Comparison of ENCODE assay signal across 14 mouse cellular contexts in the genomic region with DNA sequence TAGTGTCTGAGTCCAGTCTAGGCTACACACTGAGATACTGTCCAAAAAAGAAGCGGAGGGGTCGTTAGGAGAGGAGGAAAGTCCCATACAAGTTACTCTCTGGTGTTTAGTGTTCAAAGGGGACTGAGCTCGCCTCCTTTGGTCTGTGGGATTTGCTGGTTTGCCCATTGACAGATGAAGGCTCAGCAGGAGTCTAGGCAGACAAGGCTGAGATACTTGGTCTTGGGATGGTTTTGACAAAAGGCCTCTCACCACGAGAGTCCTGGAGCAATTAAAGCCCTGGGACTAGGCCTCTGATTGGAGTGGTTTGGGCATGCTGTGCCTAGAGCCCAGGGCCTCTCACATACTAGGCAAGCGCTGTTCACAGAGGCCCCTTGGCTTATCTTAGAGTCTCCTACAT. TPM values are rescaled to one million over a fixed set of nuclear protein-coding genes. Genes with fewer than 3 reads are reported as not detected.
A peak's percentile ranks its signal among the peaks of the same experiment; 100 is the strongest.
DNase-seq lines count a peak whose midpoint lies in the region; ATAC-seq and TF ChIP-seq lines count a peak whose summit lies in the region.
"Had no signal": no experiment of that assay in that cellular context is flagged by ENCODE, and none has a peak within 500 bp of the region (broad histone marks: within the 10 kb centered on the region; RNA-seq: fewer than 3 reads in every experiment).

No protein-coding gene starts in this region.

- no peak for TF ChIP-seq POLR2A in thymus, adult 2 months (IDR thresholded peaks at IDR 0.05; ENCODE audit: control insufficient read depth, extremely low read depth, insufficient read depth, low read length, poor library complexity)

- 39% methylated on average over 5 of the region's 5 CpGs for WGBS in hindbrain, postnatal 0 days
- WGBS in hindbrain, embryonic 16.5 days: 46% methylated on average over 5 of the region's 5 CpGs
- 71% methylated on average over 5 of the region's 5 CpGs for WGBS in thymus, adult 2 months
- 26% methylated on average over 5 of the region's 5 CpGs for whole genome bisulfite sequencing in forebrain, embryonic 15.5 days
- 40% methylated on average over 5 of the region's 5 CpGs for WGBS in neural tube, embryonic 15.5 days

- DNase-seq in hindbrain, postnatal 0 days (ENCODE audit: low spot score): no peak
- DNase-seq in thymus, adult 2 months: no peak
- DNase-seq in thymus, postnatal 25 days: no peak
- DNase-seq in embryo, embryonic 11 days: no peak
- DNase-seq in gastrocnemius, postnatal 25 days: no peak
- DNase-seq: adrenal gland, postnatal 10 days; gastrocnemius, postnatal 14 days; retina, postnatal 1 day had no signal

- no peak overlapping the region for H3K4me2 ChIP-seq in hindbrain, postnatal 0 days (ENCODE audit: low read depth, low read length)
- no peak overlapping the region for H3K4me2 ChIP-seq in hindbrain, embryonic 16.5 days (ENCODE audit: low read length)
- H3K4me2 ChIP-seq in forebrain, embryonic 15.5 days (replicated peaks): no peak overlapping the region
- no peak overlapping the region for H3K4me2 ChIP-seq in neural tube, embryonic 15.5 days
- H3K4me2 ChIP-seq: limb, embryonic 13.5 days had no signal

- ATAC-seq in hindbrain, postnatal 0 days: no peak
- ATAC-seq in hindbrain, embryonic 16.5 days: no peak
- ATAC-seq in forebrain, embryonic 15.5 days (replicated peaks): no peak
- ATAC-seq in neural tube, embryonic 15.5 days (ENCODE audit: low FRiP score): 0 out of 2 replicates have a peak, but pooled peaks have one; percentile 4
- ATAC-seq: intestine, postnatal 0 days; Patski had no signal

- TF ChIP-seq CTCF in hindbrain, postnatal 0 days (IDR thresholded peaks at IDR 0.05; ENCODE audit: low read depth): no peak
- no peak for TF ChIP-seq CTCF in thymus, adult 2 months (IDR thresholded peaks at IDR 0.05; ENCODE audit: borderline replicate concordance, control insufficient read depth, extremely low read depth, insufficient read depth, low read length, poor library complexity)

- H3K9me3 ChIP-seq in hindbrain, postnatal 0 days (ENCODE audit: low read length): no peaks in the 10 kb centered on the region
- H3K9me3 ChIP-seq in hindbrain, embryonic 16.5 days (ENCODE audit: control insufficient read depth, low read length): no peaks in the 10 kb centered on the region
- H3K9me3 ChIP-seq in forebrain, embryonic 15.5 days: no peaks in the 10 kb centered on the region
- no peaks in the 10 kb centered on the region for H3K9me3 ChIP-seq in neural tube, embryonic 15.5 days (replicated peaks)
- H3K9me3 ChIP-seq: limb, embryonic 13.5 days had no signal

- H3K36me3 ChIP-seq in hindbrain, postnatal 0 days (ENCODE audit: insufficient read depth, low read length): peaks cover 16% of the 10 kb centered on the region; the same call in 1 of the 2 replicates
- H3K36me3 ChIP-seq in hindbrain, embryonic 16.5 days (ENCODE audit: control insufficient read depth, insufficient read depth, low read length): peaks cover 11% of the 10 kb centered on the region
- H3K36me3 ChIP-seq in thymus, adult 2 months (ENCODE audit: control insufficient read depth, insufficient read depth, low read length): peaks cover 5% of the 10 kb centered on the region; the same call in 1 of the 2 replicates
- peaks cover 20% of the 10 kb centered on the region for H3K36me3 ChIP-seq in forebrain, embryonic 15.5 days
- H3K36me3 ChIP-seq in neural tube, embryonic 15.5 days: peaks cover 31% of the 10 kb centered on the region

- H3K27ac ChIP-seq in hindbrain, postnatal 0 days: peak overlapping the region; percentile 45; the same call in 1 of the 2 replicates
- H3K27ac ChIP-seq in hindbrain, embryonic 16.5 days (ENCODE audit: low read depth, low read length): no peak overlapping the region
- H3K27ac ChIP-seq in thymus, adult 2 months (ENCODE audit: control insufficient read depth, insufficient read depth, low read length): peak overlapping the region; percentile 21; the same call in 1 of the 2 replicates
- H3K27ac ChIP-seq in forebrain, embryonic 15.5 days (replicated peaks): peak overlapping the region; percentile 10; the same call in 1 of the 2 replicates
- H3K27ac ChIP-seq in neural tube, embryonic 15.5 days (replicated peaks): no peak overlapping the region
- H3K27ac ChIP-seq: limb, embryonic 13.5 days had no signal

- H3K4me3 ChIP-seq in hindbrain, postnatal 0 days (ENCODE audit: low read length): no peak overlapping the region
- no peak overlapping the region for H3K4me3 ChIP-seq in hindbrain, embryonic 16.5 days (ENCODE audit: low read length)
- no peak overlapping the region for H3K4me3 ChIP-seq in thymus, adult 2 months (ENCODE audit: control insufficient read depth, insufficient read depth, low read length)
- no peak overlapping the region for H3K4me3 ChIP-seq in forebrain, embryonic 15.5 days
- no peak overlapping the region for H3K4me3 ChIP-seq in neural tube, embryonic 15.5 days (replicated peaks)
- H3K4me3 ChIP-seq: limb, embryonic 13.5 days had no signal

- no peaks in the 10 kb centered on the region for H3K4me1 ChIP-seq in hindbrain, postnatal 0 days (ENCODE audit: insufficient read depth, low read length)
- H3K4me1 ChIP-seq in hindbrain, embryonic 16.5 days (ENCODE audit: control insufficient read depth, insufficient read depth, low read depth, low read length): no peaks in the 10 kb centered on the region
- peaks cover 17% of the 10 kb centered on the region for H3K4me1 ChIP-seq in thymus, adult 2 months (replicated peaks; ENCODE audit: control insufficient read depth, insufficient read depth, low read length)
- H3K4me1 ChIP-seq in forebrain, embryonic 15.5 days: no peaks in the 10 kb centered on the region; the same call in 1 of the 2 replicates
- no peaks in the 10 kb centered on the region for H3K4me1 ChIP-seq in neural tube, embryonic 15.5 days
- H3K4me1 ChIP-seq: limb, embryonic 13.5 days had no signal

- H3K27me3 ChIP-seq in hindbrain, postnatal 0 days (ENCODE audit: insufficient read depth, low read length): no peaks in the 10 kb centered on the region
- no peaks in the 10 kb centered on the region for H3K27me3 ChIP-seq in hindbrain, embryonic 16.5 days (replicated peaks; ENCODE audit: control insufficient read depth, insufficient read depth, low read length)
- no peaks in the 10 kb centered on the region for H3K27me3 ChIP-seq in thymus, adult 2 months (ENCODE audit: control insufficient read depth, insufficient read depth, low read length)
- H3K27me3 ChIP-seq in forebrain, embryonic 15.5 days: no peaks in the 10 kb centered on the region
- H3K27me3 ChIP-seq in neural tube, embryonic 15.5 days (replicated peaks): no peaks in the 10 kb centered on the region
- H3K27me3 ChIP-seq: limb, embryonic 13.5 days; Patski had no signal

- no peak overlapping the region for H3K9ac ChIP-seq in hindbrain, postnatal 0 days (replicated peaks; ENCODE audit: low read length)
- no peak overlapping the region for H3K9ac ChIP-seq in hindbrain, embryonic 16.5 days (ENCODE audit: low read depth, low read length)
- H3K9ac ChIP-seq in forebrain, embryonic 15.5 days (replicated peaks): no peak overlapping the region
- no peak overlapping the region for H3K9ac ChIP-seq in neural tube, embryonic 15.5 days (replicated peaks)
- H3K9ac ChIP-seq: limb, embryonic 13.5 days had no signal

RNA-seq across cellular contexts. Expression of a gene that starts 14.3 kb away (rescaled TPM):
- 40.3 and 42.3 TPM in 2 replicates for total RNA-seq in hindbrain, postnatal 0 days (2014; rRNA removed)
- polyA plus RNA-seq in hindbrain, postnatal 0 days (2015; fragmentation: Nextera tagmentation; extraction: Ambion mirVana): 20.4 and 21.2 TPM in 2 replicates
- 24.4 and 24.7 TPM in 2 replicates for polyA plus RNA-seq in hindbrain, embryonic 16.5 days (2015; fragmentation: Nextera tagmentation; extraction: Ambion mirVana)
- 60.6 and 67.6 TPM in 2 replicates for polyA plus RNA-seq in thymus, adult 2 months (2012; rRNA removed)
- polyA plus RNA-seq in forebrain, embryonic 15.5 days (2015; fragmentation: Nextera tagmentation; extraction: Ambion mirVana): 52.5 and 55.7 TPM in 2 replicates
- 22.7 and 30.1 TPM in 2 replicates for polyA plus RNA-seq in neural tube, embryonic 15.5 days (2015; fragmentation: Nextera tagmentation; extraction: Ambion mirVana)
- total RNA-seq in gastrocnemius, postnatal 25 days (2021): 1 to 10 TPM; 3.0 to 4.7 TPM

RNA-seq across cellular contexts. Expression of a gene that starts 34.0 kb away (rescaled TPM):
- 36.4 and 53.8 TPM in 2 replicates for total RNA-seq in hindbrain, postnatal 0 days (2014; rRNA removed)
- 40.4 and 47.5 TPM in 2 replicates for polyA plus RNA-seq in hindbrain, postnatal 0 days (2015; fragmentation: Nextera tagmentation; extraction: Ambion mirVana)
- 42.0 and 42.8 TPM in 2 replicates for polyA plus RNA-seq in hindbrain, embryonic 16.5 days (2015; fragmentation: Nextera tagmentation; extraction: Ambion mirVana)
- polyA plus RNA-seq in thymus, adult 2 months (2012; rRNA removed): 72.1 and 75.4 TPM in 2 replicates
- polyA plus RNA-seq in forebrain, embryonic 15.5 days (2015; fragmentation: Nextera tagmentation; extraction: Ambion mirVana): 52.2 and 53.8 TPM in 2 replicates
- 42.2 and 46.7 TPM in 2 replicates for polyA plus RNA-seq in neural tube, embryonic 15.5 days (2015; fragmentation: Nextera tagmentation; extraction: Ambion mirVana)
- total RNA-seq in gastrocnemius, postnatal 25 days (2021): 10 to 100 TPM; 26.9 to 30.7 TPM

RNA-seq across cellular contexts. Expression of a gene that starts 34.0 kb away (rescaled TPM):
- total RNA-seq in hindbrain, postnatal 0 days (2014; rRNA removed): 126 and 159 TPM in 2 replicates
- polyA plus RNA-seq in hindbrain, postnatal 0 days (2015; fragmentation: Nextera tagmentation; extraction: Ambion mirVana): 286 and 291 TPM in 2 replicates
- 284 and 297 TPM in 2 replicates for polyA plus RNA-seq in hindbrain, embryonic 16.5 days (2015; fragmentation: Nextera tagmentation; extraction: Ambion mirVana)
- polyA plus RNA-seq in thymus, adult 2 months (2012; rRNA removed): 397 and 454 TPM in 2 replicates
- polyA plus RNA-seq in forebrain, embryonic 15.5 days (2015; fragmentation: Nextera tagmentation; extraction: Ambion mirVana): 266 and 271 TPM in 2 replicates
- 299 and 314 TPM in 2 replicates for polyA plus RNA-seq in neural tube, embryonic 15.5 days (2015; fragmentation: Nextera tagmentation; extraction: Ambion mirVana)
- total RNA-seq in gastrocnemius, postnatal 25 days (2021): 100 to 1,000 TPM; 113 to 119 TPM

RNA-seq across cellular contexts. Expression of a gene that starts 34.0 kb away (rescaled TPM):
- total RNA-seq in hindbrain, postnatal 0 days (2014; rRNA removed): 108 TPM in 2 replicates
- polyA plus RNA-seq in hindbrain, postnatal 0 days (2015; fragmentation: Nextera tagmentation; extraction: Ambion mirVana): 96.4 and 102 TPM in 2 replicates
- 132 and 134 TPM in 2 replicates for polyA plus RNA-seq in hindbrain, embryonic 16.5 days (2015; fragmentation: Nextera tagmentation; extraction: Ambion mirVana)
- polyA plus RNA-seq in thymus, adult 2 months (2012; rRNA removed): 24.3 and 25.4 TPM in 2 replicates
- 90.3 and 94.5 TPM in 2 replicates for polyA plus RNA-seq in forebrain, embryonic 15.5 days (2015; fragmentation: Nextera tagmentation; extraction: Ambion mirVana)
- polyA plus RNA-seq in neural tube, embryonic 15.5 days (2015; fragmentation: Nextera tagmentation; extraction: Ambion mirVana): 106 and 112 TPM in 2 replicates
- total RNA-seq in gastrocnemius, postnatal 25 days (2021): 1 to 10 TPM; 7.6 to 8.2 TPM

RNA-seq across cellular contexts. Expression of a gene that starts 34.3 kb away (rescaled TPM):
- 123 and 128 TPM in 2 replicates for total RNA-seq in hindbrain, postnatal 0 days (2014; rRNA removed)
- polyA plus RNA-seq in hindbrain, postnatal 0 days (2015; fragmentation: Nextera tagmentation; extraction: Ambion mirVana): 56.7 and 61.4 TPM in 2 replicates
- polyA plus RNA-seq in hindbrain, embryonic 16.5 days (2015; fragmentation: Nextera tagmentation; extraction: Ambion mirVana): 85.1 and 92.6 TPM in 2 replicates
- polyA plus RNA-seq in thymus, adult 2 months (2012; rRNA removed): 98.2 and 103 TPM in 2 replicates
- polyA plus RNA-seq in forebrain, embryonic 15.5 days (2015; fragmentation: Nextera tagmentation; extraction: Ambion mirVana): 83.3 and 85.6 TPM in 2 replicates
- polyA plus RNA-seq in neural tube, embryonic 15.5 days (2015; fragmentation: Nextera tagmentation; extraction: Ambion mirVana): 77.3 and 80.5 TPM in 2 replicates
- total RNA-seq in gastrocnemius, postnatal 25 days (2021): 10 to 100 TPM; 43.1 to 45.0 TPM

Comparison
In these comparisons a context has a peak if more than half of its experiments do, and no peak if none do; other contexts are left out.
1. H3K27ac ChIP-seq: peak in hindbrain, postnatal 0 days (single experiment), thymus, adult 2 months (single experiment) and forebrain, embryonic 15.5 days (single experiment); none in hindbrain, embryonic 16.5 days (single experiment) and neural tube, embryonic 15.5 days (single experiment).